Mouse (Mus musculus) brain, adult 2 months (tissue): Measurements from ENCODE around the gene Wbp2nl.

ENCODE experiments used
- DNase-seq: peaks from one replicate; pipeline ENCODE4 v3.0.0; 2011; ENCODE audit warnings: low read depth, low spot score

The Wbp2nl gene

GRCm38 (mm10) chr15:82317839-82318238, 19.1 kb downstream of the Wbp2nl start:
- peak; percentile 17 for DNase-seq

- DNase-seq = no peak
Observed at GRCm38 (mm10) chr15:82319613-82320012, 20.9 kb downstream of the Wbp2nl start.

- no peak for DNase-seq
Observed at GRCm38 (mm10) chr15:82322195-82322594, 23.4 kb downstream of the Wbp2nl start.

GRCm38 (mm10) chr15:82325382-82325781, 26.6 kb downstream of the Wbp2nl start:
- DNase-seq = no peak

GRCm38 (mm10) chr15:82335194-82335593, 36.4 kb downstream of the Wbp2nl start:
- no peak for DNase-seq

GRCm38 (mm10) chr15:82336629-82337028, 37.9 kb downstream of the Wbp2nl start:
- DNase-seq = no peak

- no peak for DNase-seq
Observed at GRCm38 (mm10) chr15:82337875-82338274, 39.1 kb downstream of the Wbp2nl start.

GRCm38 (mm10) chr15:82338593-82339112, 39.9 kb downstream of the Wbp2nl start, which contains the start of the genes Naga, Pheta2 and Smdt1:
Gene Naga (minus strand): TSS chr15:82338925.
Gene Pheta2 (plus strand): TSS chr15:82338942.
Gene Smdt1 (plus strand): TSS chr15:82338959.
- DNase-seq = peak; percentile 99

GRCm38 (mm10) chr15:82339150-82339549, 40.4 kb downstream of the Wbp2nl start:
- no peak for DNase-seq

GRCm38 (mm10) chr15:82339634-82340254, 41.0 kb downstream of the Wbp2nl start:
- DNase-seq = no peak

GRCm38 (mm10) chr15:82340414-82341035, 41.8 kb downstream of the Wbp2nl start:
- no peak for DNase-seq

- DNase-seq = no peak
Observed at GRCm38 (mm10) chr15:82341036-82341501, 42.3 kb downstream of the Wbp2nl start.

- no peak for DNase-seq
Observed at GRCm38 (mm10) chr15:82341675-82342542, 43.2 kb downstream of the Wbp2nl start.

- no peak for DNase-seq
Observed at GRCm38 (mm10) chr15:82342543-82342935, 43.8 kb downstream of the Wbp2nl start.

GRCm38 (mm10) chr15:82343368-82344287, 44.9 kb downstream of the Wbp2nl start:
- no peak for DNase-seq

GRCm38 (mm10) chr15:82344971-82345370, 46.2 kb downstream of the Wbp2nl start:
- no peak for DNase-seq

- peak; percentile 100 for DNase-seq
Observed at GRCm38 (mm10) chr15:82345820-82346470, 47.2 kb downstream of the Wbp2nl start.

- DNase-seq = no peak
Observed at GRCm38 (mm10) chr15:82346580-82347302, 48.0 kb downstream of the Wbp2nl start.

- DNase-seq = no peak
Observed at GRCm38 (mm10) chr15:82347303-82347676, 48.5 kb downstream of the Wbp2nl start.

GRCm38 (mm10) chr15:82347852-82348251, 49.1 kb downstream of the Wbp2nl start:
- DNase-seq = no peak
